In the genomic region with DNA sequence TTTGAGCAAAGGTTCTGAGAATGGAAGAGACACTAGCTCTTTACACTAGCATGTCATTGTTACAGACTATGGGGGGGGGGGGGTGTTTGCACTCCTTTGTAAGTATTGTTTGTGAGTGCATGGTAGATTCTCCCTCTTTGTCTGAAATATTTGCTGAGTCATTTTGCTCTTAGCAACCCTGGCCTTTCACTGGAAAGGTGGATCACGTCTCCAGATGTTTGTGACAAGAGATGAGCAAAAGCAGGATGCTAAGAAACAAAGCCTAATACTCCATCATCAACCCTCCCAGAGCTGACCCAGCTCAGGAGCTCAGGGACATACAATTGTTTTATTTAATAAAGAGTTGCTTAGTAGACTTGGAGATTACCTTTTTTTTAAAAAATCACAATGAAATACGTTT, we compare ENCODE assay signal across 12 mouse cellular contexts.
"Had no signal": no experiment of that assay in that cellular context is flagged by ENCODE, and none has a peak within 500 bp of the region (broad histone marks: within the 10 kb centered on the region; RNA-seq: fewer than 3 reads in every experiment).

No protein-coding gene starts in this region.

- DNase-seq: lung, embryonic 14.5 days; lung, postnatal 10 days; lung, postnatal 4 days; midbrain, embryonic 14.5 days; retina, postnatal 1 day; right cerebral cortex, adult 18-20 months; right cerebral cortex, postnatal 25 days; right cerebral cortex, postnatal 4 days; spleen, adult 18-20 months; thymus, adult 18-20 months; thymus, postnatal 14 days; thymus, postnatal 36 days had no signal
